Mouse (Mus musculus): ENCODE results near the gene Flrt1. TPM values are rescaled to one million over a fixed set of nuclear protein-coding genes. Genes with fewer than 3 reads are reported as not detected.

The Flrt1 gene
- polyA plus RNA-seq, 1 experiment = 1.2 TPM

- no peaks in the 10 kb centered on the region for H3K27me3 ChIP-seq (ENCODE audit: control insufficient read depth, insufficient read depth, insufficient read length)
- H3K36me3 ChIP-seq (ENCODE audit: control insufficient read depth, insufficient read depth) = no peaks in the 10 kb centered on the region
- no peaks in the 10 kb centered on the region for H3K79me2 ChIP-seq (ENCODE audit: control insufficient read depth, insufficient read depth)
- no peak overlapping the region for H3K4me3 ChIP-seq
- no peak overlapping the region for H3K4me2 ChIP-seq (ENCODE audit: low read depth)
- TF ChIP-seq TCF12 (IDR thresholded peaks at IDR 0.05; ENCODE audit: insufficient read depth, poor library complexity, severe bottlenecking) = no peak
- no peak for TF ChIP-seq POLR2A (IDR thresholded peaks at IDR 0.05; ENCODE audit: insufficient read length, low read depth)
- no peak for TF ChIP-seq MYOG (IDR thresholded peaks at IDR 0.05; ENCODE audit: control insufficient read depth in 1 of 3, insufficient read depth in 1 of 3, insufficient read length in 2 of 3, low read depth in 2 of 3)
- no peak for TF ChIP-seq POLR2AphosphoS2 (IDR thresholded peaks at IDR 0.05; ENCODE audit: insufficient read length, low read depth)
- TF ChIP-seq E2F4 (IDR thresholded peaks at IDR 0.05; ENCODE audit: insufficient read depth) = no peak
- TF ChIP-seq MAX (IDR thresholded peaks at IDR 0.05; ENCODE audit: low read depth) = no peak
- TF ChIP-seq TCF3 (IDR thresholded peaks at IDR 0.05; ENCODE audit: insufficient read length, low read depth) = no peak
- TF ChIP-seq USF1 (IDR thresholded peaks at IDR 0.05; ENCODE audit: low read depth) = no peak
- TF ChIP-seq MYOD1 (IDR thresholded peaks at IDR 0.05; ENCODE audit: control insufficient read depth in 1 of 3, insufficient read length in 2 of 3, low read depth in 2 of 3) = no peak
- no peak for TF ChIP-seq SRF (IDR thresholded peaks at IDR 0.05; ENCODE audit: control insufficient read depth, insufficient read length, low read depth)
- H3ac ChIP-seq (ENCODE audit: control insufficient read depth, insufficient read length) = no peak overlapping the region
Measured at GRCm38 (mm10) chr19:7151300-7151926, 45.9 kb upstream of the Flrt1 start.

- no peak overlapping the region for H3K4me3 ChIP-seq
- TF ChIP-seq MYOG (IDR thresholded peaks at IDR 0.05; ENCODE audit: control insufficient read depth in 1 of 3, insufficient read depth in 1 of 3, insufficient read length in 2 of 3, low read depth in 2 of 3) (peak in 1 of 3 experiments; percentile 46), MYOD1 (IDR thresholded peaks at IDR 0.05; ENCODE audit: control insufficient read depth in 1 of 3, insufficient read length in 2 of 3, low read depth in 2 of 3) (peak in 1 of 3 experiments; percentile 59), POLR2AphosphoS2 (IDR thresholded peaks at IDR 0.05; ENCODE audit: insufficient read length, low read depth) (no peak)
- no peaks in the 10 kb centered on the region for H3K27me3 ChIP-seq (ENCODE audit: control insufficient read depth, insufficient read depth, insufficient read length)
- no peaks in the 10 kb centered on the region for H3K79me2 ChIP-seq (ENCODE audit: control insufficient read depth, insufficient read depth)
- H3K4me2 ChIP-seq (ENCODE audit: low read depth) = peak overlapping the region; percentile 18
- no peak overlapping the region for H3ac ChIP-seq (ENCODE audit: control insufficient read depth, insufficient read length)
- H3K36me3 ChIP-seq (ENCODE audit: control insufficient read depth, insufficient read depth) = no peaks in the 10 kb centered on the region
Measured at GRCm38 (mm10) chr19:7149158-7149685, 43.7 kb upstream of the Flrt1 start.

DNA sequence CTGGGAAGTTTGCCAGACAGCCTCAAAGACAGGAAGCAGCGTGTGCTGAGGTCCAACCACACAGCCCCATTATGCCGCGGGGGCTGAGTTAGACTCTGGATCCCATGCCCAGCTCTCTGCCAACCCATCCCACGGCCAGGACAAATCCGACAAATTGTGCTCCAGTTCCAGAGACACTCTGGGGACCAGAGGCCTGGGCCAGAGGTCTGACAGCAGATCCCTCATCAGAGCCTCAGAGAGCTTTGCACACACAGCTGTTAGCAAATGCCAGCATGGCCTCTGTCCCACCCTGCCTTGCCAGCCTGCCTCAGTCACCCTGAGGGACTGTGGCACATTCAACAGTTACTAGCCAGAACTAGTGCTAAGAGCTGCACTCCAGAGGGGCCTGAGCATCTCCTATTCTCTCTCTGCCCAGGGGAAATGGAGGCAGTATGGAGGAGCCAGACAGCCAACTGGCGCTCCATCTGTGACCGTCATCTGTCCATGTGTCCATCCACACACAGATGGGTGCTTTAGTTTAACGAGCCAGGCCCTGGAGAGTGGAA lies 43.1 kb upstream of the Flrt1 start:
- Histone ChIP-seq H3K4me2 (ENCODE audit: low read depth) (no peak overlapping the region), H3K27me3 (ENCODE audit: control insufficient read depth, insufficient read depth, insufficient read length) (no peaks in the 10 kb centered on the region), H3ac (ENCODE audit: control insufficient read depth, insufficient read length) (no peak overlapping the region), H3K4me3 (no peak overlapping the region), H3K79me2 (ENCODE audit: control insufficient read depth, insufficient read depth) (no peaks in the 10 kb centered on the region), H3K36me3 (ENCODE audit: control insufficient read depth, insufficient read depth) (no peaks in the 10 kb centered on the region)
- TF ChIP-seq POLR2A (IDR thresholded peaks at IDR 0.05; ENCODE audit: insufficient read length, low read depth) (no peak), MYOG (IDR thresholded peaks at IDR 0.05; ENCODE audit: control insufficient read depth in 1 of 3, insufficient read depth in 1 of 3, insufficient read length in 2 of 3, low read depth in 2 of 3) (peak in 2 of 3 experiments; percentile 29 to 63), MYOD1 (IDR thresholded peaks at IDR 0.05; ENCODE audit: control insufficient read depth in 1 of 3, insufficient read length in 2 of 3, low read depth in 2 of 3) (peak in 1 of 3 experiments; percentile 50)

DNA sequence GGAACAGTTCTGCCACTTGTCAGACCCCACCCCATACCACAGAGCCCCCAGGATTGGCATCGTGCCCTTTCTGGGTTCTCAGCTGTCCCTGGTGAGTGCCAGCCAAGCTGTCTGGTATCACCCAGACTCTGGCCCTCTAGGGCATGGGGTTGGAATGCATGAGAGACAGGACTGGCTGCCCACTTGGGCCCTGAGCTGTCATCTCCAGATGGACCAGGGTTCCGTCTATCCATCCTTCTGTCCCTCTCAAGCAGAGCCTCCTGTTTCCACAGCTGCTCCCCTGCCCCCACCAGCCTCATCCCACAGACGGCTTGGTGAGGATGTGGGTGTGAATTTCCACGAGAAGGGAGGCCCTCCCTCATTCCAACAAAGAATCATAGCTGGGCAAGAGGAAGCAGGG lies 42.6 kb upstream of the Flrt1 start:
- Histone ChIP-seq H3ac (ENCODE audit: control insufficient read depth, insufficient read length) (no peak overlapping the region), H3K4me2 (ENCODE audit: low read depth) (no peak overlapping the region), H3K4me3 (no peak overlapping the region), H3K79me2 (ENCODE audit: control insufficient read depth, insufficient read depth) (no peaks in the 10 kb centered on the region), H3K27me3 (ENCODE audit: control insufficient read depth, insufficient read depth, insufficient read length) (no peaks in the 10 kb centered on the region), H3K36me3 (ENCODE audit: control insufficient read depth, insufficient read depth) (no peaks in the 10 kb centered on the region)
- TF ChIP-seq POLR2A (IDR thresholded peaks at IDR 0.05; ENCODE audit: insufficient read length, low read depth) (no peak), CEBPB (IDR thresholded peaks at IDR 0.05; ENCODE audit: insufficient read depth, poor library complexity, severe bottlenecking) (no peak), SRF (IDR thresholded peaks at IDR 0.05; ENCODE audit: control insufficient read depth, insufficient read length, low read depth) (no peak), USF1 (IDR thresholded peaks at IDR 0.05; ENCODE audit: low read depth) (no peak), E2F4 (IDR thresholded peaks at IDR 0.05; ENCODE audit: insufficient read depth) (no peak), POLR2AphosphoS2 (IDR thresholded peaks at IDR 0.05; ENCODE audit: insufficient read length, low read depth) (no peak), MAX (IDR thresholded peaks at IDR 0.05; ENCODE audit: low read depth) (no peak), TCF3 (IDR thresholded peaks at IDR 0.05; ENCODE audit: insufficient read length, low read depth) (peak; percentile 29), REST (IDR thresholded peaks at IDR 0.05; ENCODE audit: insufficient read depth, insufficient read length) (no peak), MYOD1 (IDR thresholded peaks at IDR 0.05; ENCODE audit: control insufficient read depth in 1 of 3, insufficient read length in 2 of 3, low read depth in 2 of 3) (peak in 2 of 3 experiments; percentile 83 to 87), TCF12 (IDR thresholded peaks at IDR 0.05; ENCODE audit: insufficient read depth, poor library complexity, severe bottlenecking) (peak; percentile 57), MYOG (IDR thresholded peaks at IDR 0.05; ENCODE audit: control insufficient read depth in 1 of 3, insufficient read depth in 1 of 3, insufficient read length in 2 of 3, low read depth in 2 of 3) (peak; percentile 17 to 95 (median 89))

DNA sequence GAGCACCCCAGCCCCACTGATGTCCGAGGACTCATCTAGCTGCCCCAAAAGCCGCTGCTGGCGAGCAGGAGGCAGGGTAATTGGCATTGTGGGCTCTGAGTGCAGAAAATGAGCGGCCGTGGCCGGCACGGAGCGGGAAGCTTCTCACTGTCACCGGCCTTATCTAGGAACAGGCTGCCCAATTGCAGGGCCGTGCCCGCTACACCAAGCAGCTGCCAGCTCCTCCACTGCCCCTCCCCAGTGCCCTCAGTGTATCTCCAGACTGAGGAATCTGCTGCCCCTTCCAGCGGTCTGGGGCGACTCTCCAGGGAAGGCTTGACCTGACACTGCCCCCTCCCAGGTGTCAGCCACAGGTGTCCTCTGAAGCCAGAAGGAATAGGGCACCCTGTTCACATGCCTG lies 40.8 kb upstream of the Flrt1 start:
- H3ac ChIP-seq (ENCODE audit: control insufficient read depth, insufficient read length) = no peak overlapping the region
- H3K4me3 ChIP-seq = no peak overlapping the region
- H3K36me3 ChIP-seq (ENCODE audit: control insufficient read depth, insufficient read depth) = no peaks in the 10 kb centered on the region
- no peaks in the 10 kb centered on the region for H3K27me3 ChIP-seq (ENCODE audit: control insufficient read depth, insufficient read depth, insufficient read length)
- H3K4me2 ChIP-seq (ENCODE audit: low read depth) = no peak overlapping the region
- TF ChIP-seq CEBPB (IDR thresholded peaks at IDR 0.05; ENCODE audit: insufficient read depth, poor library complexity, severe bottlenecking) = no peak
- peak; percentile 24 for TF ChIP-seq TCF3 (IDR thresholded peaks at IDR 0.05; ENCODE audit: insufficient read length, low read depth)
- no peak for TF ChIP-seq POLR2AphosphoS2 (IDR thresholded peaks at IDR 0.05; ENCODE audit: insufficient read length, low read depth)
- peak in 2 of 3 experiments; percentile 67 to 88 for TF ChIP-seq MYOD1 (IDR thresholded peaks at IDR 0.05; ENCODE audit: control insufficient read depth in 1 of 3, insufficient read length in 2 of 3, low read depth in 2 of 3)
- peak in 2 of 3 experiments; percentile 87 to 92 for TF ChIP-seq MYOG (IDR thresholded peaks at IDR 0.05; ENCODE audit: control insufficient read depth in 1 of 3, insufficient read depth in 1 of 3, insufficient read length in 2 of 3, low read depth in 2 of 3)
- no peak for TF ChIP-seq MAX (IDR thresholded peaks at IDR 0.05; ENCODE audit: low read depth)
- TF ChIP-seq POLR2A (IDR thresholded peaks at IDR 0.05; ENCODE audit: insufficient read length, low read depth) = no peak
- H3K79me2 ChIP-seq (ENCODE audit: control insufficient read depth, insufficient read depth) = no peaks in the 10 kb centered on the region
